Mouse (Mus musculus) hindlimb bud, embryonic 11.5 days (tissue): Measurements from ENCODE around the gene Il18bp.
"Not testable (repeated sequence)": the region's sequence is repeated elsewhere in the genome, so short reads cannot be mapped to it uniquely, and the experiment has no call there.

Experiments
- DNase-seq: peaks from one replicate; pipeline ENCODE4 v3.0.0-alpha.2; 2012; ENCODE audit warnings: low read depth, low spot score; ENCODE audit errors: extremely low spot score

Il18bp gene

DNA sequence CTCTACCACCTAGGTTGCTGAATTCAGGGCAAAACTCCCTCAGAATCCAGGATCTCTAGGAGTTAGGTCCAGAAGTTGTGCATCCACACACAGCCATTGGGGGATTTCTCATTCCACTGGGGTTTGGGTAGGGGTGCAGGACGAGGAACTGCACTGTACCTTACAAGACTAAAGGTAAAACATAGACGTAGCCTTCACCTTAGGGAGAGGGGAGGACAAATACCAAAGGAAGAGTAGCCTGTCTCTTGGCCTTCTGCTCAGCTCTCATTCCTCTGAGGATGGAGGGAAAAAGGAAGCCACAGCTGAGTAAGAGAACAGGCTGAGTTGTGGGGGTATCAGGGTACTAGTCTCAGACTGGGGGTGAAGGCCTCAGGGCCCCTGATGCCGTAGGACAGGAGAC lies at the start of gene Il18bp:
Il18bp (minus strand) TSS at position 101 of the 400 bp plus-strand sequence.
- no peak for DNase-seq

DNA sequence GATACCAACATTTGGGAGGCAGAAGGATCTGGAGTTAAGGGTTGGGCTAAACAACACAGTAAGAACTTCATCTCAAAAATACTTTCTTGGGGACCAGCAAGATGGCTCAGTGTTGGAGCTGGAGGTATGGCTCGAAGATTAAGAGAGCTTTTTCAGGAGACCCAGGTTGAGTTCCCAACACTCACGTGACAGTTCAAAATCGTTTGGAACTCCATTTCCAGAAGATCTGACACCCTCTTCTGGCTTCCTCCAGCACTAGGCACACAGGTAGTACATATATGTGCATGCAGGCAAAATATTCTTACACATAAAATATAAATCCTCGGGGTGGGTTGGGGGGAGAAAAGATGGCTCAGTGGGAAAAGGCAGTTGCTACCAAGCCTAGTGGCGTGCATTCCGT lies 47.9 kb upstream of the Il18bp start:
- DNase-seq = no peak

DNA sequence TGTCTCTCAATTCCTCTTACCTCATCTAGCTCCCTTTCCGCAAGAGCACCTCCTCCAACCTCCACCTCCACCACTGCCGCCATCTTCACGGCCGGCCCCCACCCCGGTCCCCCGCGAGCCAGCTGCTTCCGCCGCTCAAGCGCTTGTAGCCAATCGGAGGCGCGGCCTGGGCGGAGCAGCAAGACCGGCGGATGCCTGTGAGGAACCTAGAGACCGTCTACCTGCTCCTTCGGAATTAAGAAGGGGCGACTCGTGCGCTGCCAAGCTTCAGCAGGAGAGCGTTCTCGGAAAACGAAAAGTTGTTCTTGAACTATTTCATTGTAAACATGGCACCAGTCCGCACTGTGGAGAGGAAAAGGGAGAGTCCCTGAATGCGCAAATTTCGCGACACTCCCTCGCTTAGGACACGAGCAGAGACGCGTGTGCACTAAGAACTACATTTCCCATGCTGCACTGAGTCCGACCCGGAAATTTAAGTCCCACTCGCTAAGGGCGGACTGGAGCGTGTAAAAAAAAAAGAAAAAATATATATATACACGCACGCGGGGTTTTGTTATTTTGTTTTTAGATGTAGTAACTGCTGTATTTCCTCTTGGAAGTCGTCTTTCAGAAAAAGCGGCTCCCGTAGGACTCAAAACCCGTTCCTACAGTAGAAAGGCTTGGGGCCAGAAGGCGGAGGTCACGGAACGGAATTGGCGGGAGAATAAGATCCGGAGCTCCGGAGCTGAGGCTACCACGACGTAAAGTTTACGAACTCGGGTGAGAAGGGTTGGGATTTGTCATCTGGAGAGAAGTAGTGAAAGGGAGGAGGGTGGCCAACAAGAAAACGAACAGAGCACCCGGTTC lies 46.8 kb upstream of the Il18bp start, which contains the start of the genes Rnf121, Xndc1 and Xntrpc:
Rnf121 (minus strand) TSS at position 424 of the 846 bp plus-strand sequence.
Xndc1 (plus strand) TSS at position 466 of the 846 bp plus-strand sequence.
Xntrpc (plus strand) TSS at position 668 of the 846 bp plus-strand sequence.
- peak; percentile 94 for DNase-seq

DNA sequence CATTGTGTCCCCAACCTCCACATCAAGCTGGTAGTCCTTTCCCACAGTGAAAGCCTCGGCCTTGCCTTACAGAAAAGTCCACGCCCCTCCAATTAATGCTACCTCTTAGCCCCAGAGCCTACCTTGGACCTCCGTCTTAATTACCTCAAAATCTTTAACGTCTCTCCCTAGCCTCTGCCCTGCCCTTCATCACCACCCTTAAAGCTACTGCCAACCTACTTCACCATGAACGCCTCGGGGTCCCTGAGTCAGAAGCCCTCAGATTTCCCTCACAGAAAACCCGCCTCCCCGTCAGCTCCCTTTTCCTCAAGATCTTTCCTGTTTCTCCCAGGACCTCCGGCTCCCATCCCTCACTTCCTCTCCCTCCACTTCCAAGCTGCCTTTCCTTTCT lies 46.2 kb upstream of the Il18bp start:
- DNase-seq = no peak

DNA sequence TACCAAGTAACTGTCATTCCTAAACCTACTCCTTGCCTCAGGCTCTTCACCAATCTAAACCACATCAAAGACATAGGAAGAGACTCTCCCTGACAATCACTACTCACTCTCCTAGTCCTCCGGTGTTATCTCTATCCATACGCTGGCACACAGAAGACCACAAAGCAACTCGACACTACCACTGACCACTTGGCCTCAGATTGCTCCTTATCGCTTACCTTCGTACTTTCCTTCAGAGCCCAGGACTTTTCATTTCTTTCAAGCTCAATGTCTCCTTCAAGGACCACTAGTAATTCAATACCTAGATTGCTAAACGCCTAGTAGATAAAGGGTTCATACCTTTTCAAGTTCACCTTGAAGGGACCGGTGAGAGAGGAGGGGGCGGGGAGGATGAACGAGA lies 45.4 kb upstream of the Il18bp start:
- DNase-seq = no peak

DNA sequence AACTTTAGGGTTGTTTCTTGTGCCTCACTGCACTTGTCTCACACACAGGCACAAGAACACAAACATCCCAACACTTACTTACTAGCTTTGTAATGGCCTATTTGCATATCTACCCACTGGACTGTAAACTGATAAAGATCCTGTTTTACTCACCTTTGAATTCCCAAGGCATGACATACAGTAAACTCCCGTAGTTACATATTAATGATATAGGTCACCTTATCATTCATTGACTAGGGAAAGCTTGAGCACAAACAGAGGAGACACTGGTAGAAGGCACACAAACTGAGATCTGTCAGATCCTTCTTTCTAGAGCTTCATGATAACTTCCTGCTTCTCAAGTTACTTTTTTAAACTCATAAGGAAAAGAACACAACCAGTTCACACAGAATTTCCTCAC lies 43.7 kb upstream of the Il18bp start:
- DNase-seq = no peak

DNA sequence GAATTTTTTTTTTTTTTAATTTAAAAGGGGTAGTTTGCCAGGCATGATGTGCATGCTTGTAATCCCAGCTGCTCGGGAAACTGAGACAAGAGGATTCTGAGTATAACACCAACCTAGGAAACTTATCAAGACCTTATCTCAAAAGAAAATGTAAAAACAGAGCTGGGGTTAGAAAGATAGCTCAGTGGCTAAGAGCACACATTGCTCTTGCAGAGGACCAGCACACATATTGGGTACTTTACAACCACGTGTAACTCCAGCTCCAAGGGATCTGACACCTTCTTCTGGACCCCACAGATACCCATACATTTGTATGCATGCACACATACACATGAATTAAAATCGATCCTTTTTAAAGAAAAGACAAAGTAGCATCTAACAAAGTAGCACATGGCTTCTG lies 42.9 kb upstream of the Il18bp start:
- no peak for DNase-seq

DNA sequence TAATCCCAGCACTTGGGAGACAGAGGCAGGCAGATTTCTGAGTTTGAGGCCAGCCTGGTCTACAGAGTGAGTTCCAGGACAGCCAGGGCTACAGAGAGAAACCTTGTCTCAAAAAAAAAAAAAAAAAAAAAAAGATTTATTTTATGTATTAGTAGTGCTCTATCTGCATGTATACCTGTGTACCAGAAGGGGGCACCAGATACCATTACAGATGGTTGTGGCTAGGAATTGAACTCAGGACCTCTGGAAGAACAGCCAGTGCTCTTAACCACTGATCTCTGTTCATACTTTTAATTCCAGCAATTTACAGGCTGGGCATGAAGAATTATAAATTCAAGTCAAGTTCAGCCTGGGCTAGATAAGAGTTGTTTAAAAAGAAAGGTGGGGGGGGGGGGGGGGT lies 30.0 kb upstream of the Il18bp start:
- DNase-seq = not testable (repeated sequence)

DNA sequence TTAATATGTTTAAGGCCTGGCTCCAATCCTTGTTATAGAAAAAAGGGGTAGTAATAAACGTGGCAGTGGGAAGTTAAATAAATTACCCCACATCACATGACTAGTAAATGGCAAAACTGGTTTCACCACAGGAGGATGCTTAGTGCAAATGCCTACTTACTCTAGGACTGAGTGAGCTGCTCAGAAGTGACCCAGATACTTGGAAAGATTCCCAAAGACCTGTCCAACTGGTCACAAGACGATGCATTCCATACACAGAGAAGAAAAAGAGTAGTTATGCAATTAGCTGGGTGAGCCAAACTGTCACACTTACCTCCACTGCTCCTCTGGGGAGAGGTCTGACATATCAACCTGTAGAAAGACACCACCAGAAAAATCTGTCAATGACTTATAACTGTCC lies 23.8 kb upstream of the Il18bp start:
- DNase-seq = no peak

DNA sequence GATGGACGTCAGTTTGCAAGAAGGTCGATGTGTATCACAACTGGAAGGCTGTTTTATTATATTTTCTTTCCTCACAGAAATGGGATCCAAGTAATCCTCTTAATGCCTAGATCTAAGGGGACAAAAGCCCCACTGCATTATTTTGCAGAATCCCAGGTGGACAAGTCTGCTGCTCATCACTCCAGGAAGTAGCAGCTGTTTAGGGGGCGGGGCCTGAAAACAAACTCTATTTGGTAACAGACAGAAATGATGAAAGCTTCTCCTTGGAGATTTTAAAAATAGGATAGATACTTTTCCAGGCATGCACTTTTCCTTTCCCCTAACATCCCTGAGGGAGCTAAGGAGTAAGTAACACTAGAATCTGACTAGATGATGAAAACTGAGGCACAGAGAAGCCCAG lies 18.8 kb upstream of the Il18bp start:
- DNase-seq = no peak

DNA sequence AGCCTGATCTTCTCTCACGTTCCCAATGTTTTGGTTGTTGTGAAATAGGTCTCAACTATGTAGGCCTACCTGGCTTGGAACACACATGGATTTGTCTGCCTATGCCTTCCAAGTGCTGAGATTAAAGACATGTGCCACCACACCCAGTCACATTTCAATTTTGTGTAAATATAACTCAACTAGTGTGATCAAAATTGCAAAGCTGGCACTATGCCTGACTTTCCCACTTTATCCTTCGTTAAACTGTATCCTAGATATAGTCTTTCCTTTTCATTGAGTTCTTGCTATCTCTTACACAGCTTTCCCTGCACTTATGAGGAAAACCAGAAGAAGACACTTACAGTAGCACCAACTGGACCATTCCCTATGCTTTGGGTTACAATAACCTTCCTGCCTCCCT lies 17.0 kb upstream of the Il18bp start:
- no peak for DNase-seq

DNA sequence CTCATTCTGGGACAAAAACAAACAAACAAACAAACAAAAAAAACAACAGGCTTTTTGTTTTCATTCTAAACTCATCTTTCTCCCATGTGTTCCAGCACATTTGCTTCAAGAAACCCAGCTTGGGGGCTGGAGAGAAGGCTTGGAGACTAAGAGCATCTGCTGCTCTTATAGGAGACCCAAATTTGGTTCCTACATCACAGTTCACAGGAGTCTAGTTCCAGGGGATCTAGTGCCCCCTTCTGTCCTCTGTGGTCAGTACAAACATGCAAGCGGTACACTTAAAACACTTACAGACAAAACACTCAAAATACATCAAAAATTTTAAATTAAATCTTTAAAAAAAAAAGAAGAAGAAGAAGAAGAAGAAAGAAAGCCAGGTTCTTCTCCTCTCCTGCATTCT lies 16.4 kb upstream of the Il18bp start:
- DNase-seq = no peak

DNA sequence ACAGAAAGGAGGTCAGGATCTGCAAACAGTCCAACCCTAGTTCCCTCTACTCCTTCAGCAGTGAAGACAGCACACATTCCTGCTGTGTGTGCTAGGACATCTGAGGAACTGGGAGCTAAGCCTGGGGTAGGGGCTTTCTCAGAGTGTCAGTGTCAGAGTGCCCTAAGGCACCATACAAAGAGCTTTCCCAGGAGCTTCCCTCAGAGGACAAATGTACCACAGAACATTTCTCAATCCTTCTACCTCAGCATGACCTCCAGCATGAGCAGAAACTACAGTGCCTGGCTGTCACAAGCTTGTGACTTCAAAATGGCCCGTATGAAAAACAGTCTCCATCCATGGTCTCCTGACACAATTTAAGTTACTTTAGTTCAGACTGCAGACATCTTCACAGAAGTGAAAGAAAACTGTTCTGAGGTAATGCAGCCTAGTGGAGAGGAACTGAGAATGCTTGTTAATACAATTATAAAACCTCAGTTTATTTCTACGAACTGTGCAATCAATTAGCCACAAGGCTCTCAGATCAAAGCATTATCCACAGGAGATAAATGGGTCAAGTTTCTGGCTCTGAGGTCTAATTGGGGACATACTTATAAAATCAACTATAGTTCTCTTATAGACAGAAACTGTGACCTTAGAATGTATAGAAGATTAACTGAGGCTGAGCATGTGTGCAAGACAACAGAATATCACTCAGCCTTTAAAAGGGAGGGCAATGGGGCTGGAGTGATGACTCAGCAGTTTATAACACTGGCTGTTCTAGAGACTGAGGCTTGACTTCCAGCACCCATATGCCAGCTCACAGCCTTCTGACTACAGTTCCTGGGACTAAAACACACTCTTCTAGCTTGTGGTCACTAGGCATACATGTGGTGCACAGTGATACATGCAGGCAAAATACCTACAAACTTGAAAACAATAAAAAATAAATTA lies 7.0 kb upstream of the Il18bp start:
- DNase-seq = no peak

DNA sequence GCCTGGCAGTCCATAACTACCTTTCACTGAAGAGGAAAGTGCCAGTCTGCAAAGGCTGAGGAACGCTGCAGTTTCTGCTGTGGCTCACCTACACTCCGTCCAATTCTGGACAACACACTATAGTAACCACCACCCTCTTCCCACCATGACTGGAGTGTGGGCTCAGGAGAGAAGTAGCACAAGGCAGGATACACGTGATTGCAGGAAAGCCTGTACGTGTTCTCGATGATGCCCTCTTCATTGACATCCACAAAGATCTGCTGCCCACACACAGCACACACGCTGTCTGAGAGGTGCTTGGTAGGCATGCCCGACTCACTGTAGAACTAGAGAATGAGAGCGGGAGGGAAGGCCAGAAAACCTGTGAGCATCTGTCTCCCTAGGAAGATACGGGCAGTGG lies 5.3 kb upstream of the Il18bp start:
- no peak for DNase-seq

DNA sequence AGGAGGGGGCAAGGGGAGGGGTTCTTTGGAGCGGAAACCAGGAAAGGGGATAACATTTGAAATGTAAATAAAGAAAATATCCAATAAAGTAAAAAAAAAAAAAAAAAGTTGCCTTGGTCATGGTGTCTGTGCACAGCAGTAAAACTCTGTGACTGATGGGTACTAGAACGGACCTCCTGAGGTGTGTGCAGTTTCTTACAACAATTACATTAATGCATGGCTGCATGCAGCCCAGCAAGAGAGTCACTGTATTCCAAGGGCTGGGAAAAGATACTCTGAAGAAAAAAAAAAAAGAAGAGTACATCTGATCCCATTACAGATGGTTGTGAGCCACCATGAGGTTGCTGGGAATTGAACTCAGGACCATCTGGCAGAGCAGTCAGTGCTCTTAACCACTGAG lies 2.4 kb upstream of the Il18bp start:
- DNase-seq = not testable (repeated sequence)

DNA sequence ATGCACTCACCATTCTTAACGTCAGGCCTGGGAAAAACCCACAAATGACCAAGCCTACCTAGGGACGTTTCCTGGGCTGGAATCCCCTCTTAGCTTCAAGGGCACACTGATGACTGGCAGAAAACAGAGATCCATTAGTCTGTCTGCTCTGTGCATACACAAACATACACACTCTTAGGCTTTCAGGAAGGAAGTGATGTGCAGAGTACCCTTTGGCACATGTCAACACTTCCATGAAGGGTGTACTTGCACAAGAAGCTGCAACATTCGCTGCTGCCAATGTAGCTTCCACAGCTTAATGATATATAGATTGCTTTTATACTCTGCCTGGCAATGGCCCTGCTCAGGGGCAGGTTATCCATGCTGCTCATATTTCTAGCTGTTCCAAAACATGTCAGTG lies 872 bp upstream of the Il18bp start:
- DNase-seq = no peak

DNA sequence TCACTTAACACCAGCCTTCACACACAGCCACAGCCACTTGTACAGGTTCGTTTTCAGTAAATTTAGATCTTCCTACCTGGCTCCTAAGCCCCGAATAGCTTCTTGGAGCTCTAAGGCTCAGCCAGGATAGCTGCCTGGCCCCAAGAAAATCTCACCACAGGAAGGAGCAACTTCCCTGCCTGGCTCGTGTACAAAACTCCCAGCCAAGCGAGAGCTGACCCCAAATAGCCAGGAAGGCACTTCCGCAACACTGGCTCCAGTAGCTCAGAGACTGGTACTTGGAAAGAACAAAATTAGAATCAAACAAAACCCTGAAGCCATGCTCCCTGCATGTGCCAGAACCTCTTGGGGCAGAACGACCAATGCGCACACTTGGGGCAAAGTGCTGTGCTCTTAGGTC lies 456 bp downstream of the Il18bp start:
- no peak for DNase-seq

DNA sequence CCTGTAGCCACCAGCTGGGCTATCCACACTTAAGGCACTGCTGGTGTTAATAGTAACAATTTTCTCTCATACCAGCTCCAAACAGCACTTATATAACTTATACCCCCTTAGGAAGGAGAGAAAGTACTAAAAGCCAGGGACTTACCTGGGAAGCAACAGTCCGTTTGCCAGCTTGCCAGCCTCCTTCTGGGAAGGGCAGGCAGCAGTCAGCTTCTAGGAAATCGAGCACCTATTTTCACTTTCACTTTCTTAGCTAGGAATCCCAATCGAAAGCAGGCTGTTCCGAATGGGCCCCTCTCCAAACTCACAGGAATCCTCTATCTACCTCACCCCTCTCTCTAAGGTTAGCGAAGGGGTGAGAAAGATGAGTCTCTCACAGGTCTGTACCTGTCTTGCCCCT lies 1.0 kb downstream of the Il18bp start:
- DNase-seq = no peak

DNA sequence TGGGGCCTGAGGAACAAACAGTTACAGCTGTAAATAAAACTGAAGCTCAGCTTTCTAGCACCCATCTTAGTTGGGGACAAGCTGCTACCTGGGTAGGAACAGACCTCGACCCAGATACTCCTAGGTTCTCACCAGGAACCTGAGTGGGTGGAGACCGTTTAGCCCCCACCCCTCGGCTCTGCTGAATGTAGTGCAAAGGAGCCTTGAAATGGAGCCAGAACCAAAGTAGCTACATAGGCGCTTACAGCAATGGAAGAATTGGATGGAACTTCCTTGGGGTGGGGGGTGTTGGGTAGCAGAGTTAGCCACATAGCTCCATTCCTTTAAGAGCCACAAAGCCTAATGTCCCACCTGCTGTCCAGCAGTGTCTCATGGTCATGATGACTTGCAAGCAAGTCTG lies 1.6 kb downstream of the Il18bp start:
- DNase-seq = no peak

DNA sequence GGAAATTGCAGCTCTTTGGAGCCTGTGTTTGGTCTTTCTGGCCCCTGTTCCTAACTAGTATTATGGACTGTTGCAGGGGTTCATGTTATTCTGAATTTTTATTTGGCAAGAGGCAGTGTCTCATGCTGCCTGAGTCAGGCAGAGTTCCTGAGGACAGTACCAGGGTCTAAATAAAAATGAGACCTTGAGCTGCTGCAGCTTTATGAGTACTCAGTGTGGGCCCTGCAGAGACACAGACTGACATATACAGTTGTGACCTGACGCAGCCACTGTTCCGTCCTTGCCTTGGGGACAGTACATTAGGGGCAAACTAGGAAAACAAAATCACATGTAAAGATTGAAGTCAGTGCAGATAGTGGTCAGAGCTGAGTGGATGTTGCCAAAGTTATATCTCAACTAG lies 3.5 kb downstream of the Il18bp start:
- no peak for DNase-seq

DNA sequence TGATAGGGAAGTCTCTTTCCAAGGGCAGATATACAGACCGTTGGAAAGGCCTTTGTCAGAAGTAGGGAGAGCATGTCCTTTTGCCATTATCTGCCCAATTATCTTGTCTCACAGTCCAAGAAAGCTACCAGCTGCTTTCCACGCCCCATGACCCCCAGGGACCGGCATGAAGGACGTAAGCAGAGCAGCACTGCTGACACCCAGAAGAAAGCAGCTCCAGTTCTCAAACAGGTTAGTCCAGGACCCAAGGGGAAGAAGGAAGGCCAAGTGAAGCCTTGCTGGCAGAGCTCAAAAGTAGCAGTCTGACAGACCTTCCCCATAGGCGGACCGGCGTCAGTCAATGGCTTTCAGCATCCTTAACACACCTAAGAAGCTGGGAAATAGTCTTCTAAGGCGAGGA lies 5.1 kb downstream of the Il18bp start:
- no peak for DNase-seq

DNA sequence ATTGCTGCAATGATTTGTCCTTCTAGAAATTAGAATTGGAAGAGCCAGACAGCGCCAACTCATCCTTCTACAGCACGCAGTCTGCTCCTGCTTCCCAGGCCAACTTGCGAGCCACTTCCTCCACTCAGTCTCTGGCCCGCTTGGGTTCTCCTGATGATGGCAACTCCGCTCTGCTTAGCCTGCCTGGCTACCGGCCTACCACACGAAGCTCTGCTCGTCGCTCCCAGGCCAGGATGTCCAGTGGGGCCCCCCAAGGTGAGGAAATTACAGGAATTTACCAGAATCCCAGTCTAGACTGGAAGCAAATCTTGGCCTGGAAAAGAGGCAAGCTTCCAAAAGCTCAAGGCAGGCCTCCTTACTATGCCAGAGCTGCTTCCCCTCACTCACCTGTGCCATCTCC lies 6.6 kb downstream of the Il18bp start:
- no peak for DNase-seq
